8 mouse cellular contexts compared by ENCODE assay signal in genomic region chr1:138558342-138558741, GRCm38 (mm10).
DNase-seq lines count a peak whose midpoint lies in the region; ATAC-seq and TF ChIP-seq lines count a peak whose summit lies in the region.

No protein-coding gene starts in this region.

- H3K4me3 ChIP-seq in heart, postnatal 0 days (ENCODE audit: low read depth, low read length) = no peak overlapping the region
- no peak overlapping the region for H3K4me3 ChIP-seq in heart, embryonic 11.5 days (ENCODE audit: low read depth, low read length)
- no peak overlapping the region for H3K4me3 ChIP-seq in neural tube, embryonic 11.5 days (ENCODE audit: low read depth, low read length)

- H3K27me3 ChIP-seq in heart, postnatal 0 days (ENCODE audit: control insufficient read depth, insufficient read depth, low read length) = no peaks in the 10 kb centered on the region
- no peaks in the 10 kb centered on the region for H3K27me3 ChIP-seq in heart, embryonic 11.5 days (ENCODE audit: control insufficient read depth, insufficient read depth, low read length)
- no peaks in the 10 kb centered on the region for H3K27me3 ChIP-seq in neural tube, embryonic 11.5 days (ENCODE audit: control insufficient read depth, insufficient read depth, low read length)

- 69% methylated on average over 3 of the region's 3 CpGs for WGBS in heart, postnatal 0 days
- 76% methylated on average over 3 of the region's 3 CpGs for WGBS in heart, embryonic 11.5 days (ENCODE audit: insufficient replicate concordance)
- WGBS in neural tube, embryonic 11.5 days = 76% methylated on average over 3 of the region's 3 CpGs

- peak; percentile 47 for TF ChIP-seq CTCF in heart, postnatal 0 days (IDR thresholded peaks at IDR 0.05; ENCODE audit: low read depth)

- TF ChIP-seq EP300 in heart, postnatal 0 days (IDR thresholded peaks at IDR 0.05; ENCODE audit: low read depth) = no peak

- no peak overlapping the region for H3K9ac ChIP-seq in heart, postnatal 0 days (replicated peaks; ENCODE audit: low read depth, low read length)
- no peak overlapping the region for H3K9ac ChIP-seq in heart, embryonic 11.5 days (ENCODE audit: low read depth, low read length)
- no peak overlapping the region for H3K9ac ChIP-seq in neural tube, embryonic 11.5 days (ENCODE audit: low read length)

- no peak for DNase-seq in heart, postnatal 0 days (ENCODE audit: low spot score)
- peak; percentile 18 for DNase-seq in neural tube, embryonic 11.5 days (ENCODE audit: low spot score)
- no peak for DNase-seq in neural tube, embryonic 10.5 days (ENCODE audit: extremely low spot score, low spot score)
- DNase-seq in embryo, embryonic 11 days = peak; percentile 25
- peak; percentile 43 for DNase-seq in thymus, postnatal 0 days (ENCODE audit: low spot score)
- no peak for DNase-seq in adipocyte (ENCODE audit: low spot score)
- no peak for DNase-seq in ovary, adult 18-20 months (ENCODE audit: low spot score)

- no peak overlapping the region for H3K4me2 ChIP-seq in heart, postnatal 0 days (ENCODE audit: low read depth, low read length)
- H3K4me2 ChIP-seq in heart, embryonic 11.5 days = no peak overlapping the region
- no peak overlapping the region for H3K4me2 ChIP-seq in neural tube, embryonic 11.5 days (ENCODE audit: low read depth)

- no peak for ATAC-seq in heart, postnatal 0 days (ENCODE audit: insufficient read depth, low read depth)
- no peak for ATAC-seq in heart, embryonic 11.5 days (replicated peaks; ENCODE audit: insufficient number of reproducible peaks, low FRiP score, low TSS enrichment)
- ATAC-seq in neural tube, embryonic 11.5 days (ENCODE audit: insufficient read depth, low FRiP score, low TSS enrichment) = no peak

- no peaks in the 10 kb centered on the region for H3K4me1 ChIP-seq in heart, postnatal 0 days (ENCODE audit: control insufficient read depth, insufficient read depth)
- H3K4me1 ChIP-seq in heart, embryonic 11.5 days (ENCODE audit: control insufficient read depth, insufficient read depth, low read length) = no peaks in the 10 kb centered on the region
- H3K4me1 ChIP-seq in neural tube, embryonic 11.5 days (ENCODE audit: control insufficient read depth, insufficient read depth, low read length) = 0 out of 2 replicates have a peak, but pooled peaks cover 4% of the 10 kb centered on the region

- H3K27ac ChIP-seq in heart, postnatal 0 days (ENCODE audit: low read depth) = no peak overlapping the region
- no peak overlapping the region for H3K27ac ChIP-seq in heart, embryonic 11.5 days (ENCODE audit: low read depth, low read length)
- no peak overlapping the region for H3K27ac ChIP-seq in neural tube, embryonic 11.5 days (ENCODE audit: low read depth, low read length)

- 0 out of 2 replicates have a peak, but pooled peaks cover 3% of the 10 kb centered on the region for H3K9me3 ChIP-seq in heart, postnatal 0 days (replicated peaks; ENCODE audit: control insufficient read depth, low read length)
- no peaks in the 10 kb centered on the region for H3K9me3 ChIP-seq in heart, embryonic 11.5 days (replicated peaks; ENCODE audit: control insufficient read depth, low read length)
- H3K9me3 ChIP-seq in neural tube, embryonic 11.5 days (ENCODE audit: control insufficient read depth, low read length) = no peaks in the 10 kb centered on the region

- H3K36me3 ChIP-seq in heart, postnatal 0 days (replicated peaks; ENCODE audit: control insufficient read depth, insufficient read depth, low read length) = 0 out of 2 replicates have a peak, but pooled peaks cover 4% of the 10 kb centered on the region
- no peaks in the 10 kb centered on the region; the same call in 1 of the 2 replicates for H3K36me3 ChIP-seq in heart, embryonic 11.5 days (ENCODE audit: control insufficient read depth, insufficient read depth, low read length)
- no peaks in the 10 kb centered on the region; the same call in 1 of the 2 replicates for H3K36me3 ChIP-seq in neural tube, embryonic 11.5 days (ENCODE audit: control insufficient read depth, insufficient read depth, low read length)

Comparison
In these comparisons a context has a peak if more than half of its experiments do, and no peak if none do; other contexts are left out.
1. DNase-seq: peak in neural tube, embryonic 11.5 days (single experiment), embryo, embryonic 11 days (single experiment) and thymus, postnatal 0 days (single experiment); none in heart, postnatal 0 days (single experiment), neural tube, embryonic 10.5 days (single experiment), adipocyte (single experiment) and ovary, adult 18-20 months (single experiment).